Mouse (Mus musculus) spleen, adult 2 months (tissue): ENCODE data around the gene Uhrf1.

Experiments
- CTCF ChIP-seq: fragments of 200-500 bp; IDR thresholded peaks from 2 replicates; pipeline ENCODE4 v1.5.1; 2011; ENCODE audit warnings: mild to moderate bottlenecking, inconsistent platforms; ENCODE audit not compliant: insufficient read depth, insufficient read length, insufficient replicate concordance; ENCODE audit errors: extremely low read depth
- POLR2A ChIP-seq: fragments of 200-500 bp; IDR thresholded peaks from 2 replicates; pipeline ENCODE4 v1.6.1; 2011; ENCODE audit warnings: low read depth, low read length, inconsistent platforms

DNA sequence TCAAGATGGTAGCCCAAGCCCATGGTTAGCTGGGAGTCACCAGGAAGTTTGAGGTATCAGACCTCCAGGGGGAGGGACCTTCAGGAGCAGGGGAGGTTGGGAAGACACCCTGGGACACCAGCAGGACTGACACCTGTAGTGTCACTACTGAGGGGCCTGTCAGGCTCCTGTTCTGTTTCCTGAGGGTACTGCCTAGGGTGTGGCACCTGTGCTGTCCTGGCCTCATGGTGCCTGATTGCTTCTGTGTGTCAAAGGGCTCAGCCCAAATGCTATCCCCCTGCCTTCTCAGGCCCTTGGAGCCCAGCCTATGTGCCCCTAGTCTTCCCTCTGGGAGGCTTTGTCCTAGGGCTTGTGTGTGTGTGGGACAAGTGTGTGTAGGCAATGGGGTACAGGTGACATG lies 45.5 kb downstream of the Uhrf1 start:
- no peak for TF ChIP-seq CTCF
- TF ChIP-seq POLR2A = no peak
